Mouse (Mus musculus) hindbrain, embryonic 11.5 days (tissue): ENCODE measurements around the gene Mkks. TPM values are rescaled to one million over a fixed set of nuclear protein-coding genes. Genes with fewer than 3 reads are reported as not detected.
A peak's percentile ranks its signal among the peaks of the same experiment; 100 is the strongest.

Experiments used
- ATAC-seq: fragments of 200-750 bp; cut with Nextera tagmentation; 2 replicates; pipeline ENCODE4 v1.8.0; 2017; ENCODE audit warnings: mild to moderate bottlenecking, moderate TSS enrichment, moderate library complexity; ENCODE audit not compliant: low FRiP score
- DNase-seq: peaks from one replicate; pipeline ENCODE4 v3.0.0-alpha.2; 2015; ENCODE audit warnings: low spot score
- H3K27ac ChIP-seq: fragments of 300-500 bp; sonication (generic); 2 replicates; pipeline ENCODE4 v1.5.1; 2014; ENCODE audit warnings: mild to moderate bottlenecking, low read depth, low read length
- H3K27me3 ChIP-seq: fragments of 300-500 bp; sonication (generic); 2 replicates; pipeline ENCODE4 v1.6.1; 2014; ENCODE audit warnings: mild to moderate bottlenecking, low read length, moderate library complexity, mixed read lengths; ENCODE audit not compliant: control insufficient read depth, insufficient read depth
- H3K36me3 ChIP-seq: fragments of 300-500 bp; sonication (generic); 2 replicates; pipeline ENCODE4 v1.6.1; 2014; ENCODE audit warnings: mild to moderate bottlenecking, low read length, moderate library complexity, mixed read lengths; ENCODE audit not compliant: control insufficient read depth, insufficient read depth
- H3K4me1 ChIP-seq: fragments of 300-500 bp; sonication (generic); replicated peaks from 2 replicates; pipeline ENCODE4 v1.6.1; 2014; ENCODE audit warnings: low read length, mixed read lengths; ENCODE audit not compliant: control insufficient read depth, insufficient read depth
- H3K4me2 ChIP-seq: fragments of 300-500 bp; sonication (generic); replicated peaks from 2 replicates; pipeline ENCODE4 v1.6.1; 2014; ENCODE audit warnings: mild to moderate bottlenecking, low read depth, low read length
- H3K4me3 ChIP-seq: fragments of 300-500 bp; sonication (generic); 2 replicates; pipeline ENCODE4 v1.5.1; 2014; ENCODE audit warnings: low read depth, low read length
- H3K9ac ChIP-seq: fragments of 300-500 bp; sonication (generic); 2 replicates; pipeline ENCODE4 v1.6.1; 2014; ENCODE audit warnings: low read depth, low read length
- H3K9me3 ChIP-seq: fragments of 300-500 bp; sonication (generic); 2 replicates; pipeline ENCODE4 v1.6.1; 2016; ENCODE audit warnings: low read length; ENCODE audit not compliant: control insufficient read depth
- WGBS: fragments of 180-500 bp; shearing (Covaris S2); extraction: QIAGEN DNeasy Blood & Tissue Kit; methylation state at CpG from one replicate; pipeline ENCODE4 v1.1.7; 2014; 5-methylcytosine and 5-hydroxymethylcytosine counted together
- polyA plus RNA-seq: library from polyadenylated mRNA; unstranded; fragments of >200 nt; fragmentation: Nextera tagmentation; extraction: Ambion mirVana; gene quantifications from 2 replicates; pipeline ENCODE4 v1.2.1, GENCODE M21; 2014

Gene Mkks
- polyA plus RNA-seq, 1 experiment from 2014 or later = 18.3 TPM

DNA sequence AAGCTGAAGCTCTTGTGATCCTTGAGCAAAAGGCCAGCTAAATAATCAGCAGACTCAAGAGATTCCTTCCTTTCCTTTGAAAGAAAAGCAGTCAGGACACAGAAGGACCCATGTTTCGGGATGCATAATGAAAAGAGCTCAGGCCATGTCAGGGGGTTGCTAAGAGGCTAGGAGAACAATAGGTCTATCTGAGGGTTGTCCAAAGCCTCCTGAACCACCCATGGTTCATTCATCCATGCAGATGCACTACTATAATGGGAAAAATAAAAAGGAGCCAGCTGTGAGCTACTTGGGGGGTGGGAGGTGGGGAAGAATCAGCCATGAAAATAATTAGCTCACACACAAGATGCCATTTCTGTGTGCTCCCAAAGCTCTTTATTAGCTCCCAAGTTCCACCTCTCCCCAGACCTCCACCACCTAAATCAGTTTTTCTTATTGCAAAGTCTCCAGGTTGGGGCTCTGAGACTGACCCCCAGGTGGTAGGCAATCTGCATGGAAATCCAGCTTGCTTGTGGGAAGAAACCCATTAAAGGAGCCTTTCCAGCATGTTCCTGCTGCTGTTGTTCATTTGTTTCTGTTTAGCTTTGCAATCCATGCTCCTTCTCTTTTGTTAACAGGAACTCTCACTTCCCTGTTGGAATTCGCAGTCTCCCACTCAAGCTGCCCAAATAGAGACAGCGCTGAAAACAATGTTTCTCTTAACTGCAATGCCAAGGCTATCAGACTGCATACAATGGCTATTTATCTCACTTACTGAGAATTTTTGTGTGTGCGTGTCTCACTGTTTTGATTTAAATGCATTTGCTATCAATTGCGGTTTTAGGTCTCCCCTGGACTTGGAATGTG, 36.4 kb downstream of the Mkks start:
- peak; percentile 59 for ATAC-seq
- Histone ChIP-seq H3K4me3 (no peak overlapping the region), H3K36me3 (no peaks in the 10 kb centered on the region), H3K4me1 (0 out of 2 replicates have a peak, but pooled peaks cover 2% of the 10 kb centered on the region), H3K9me3 (no peaks in the 10 kb centered on the region), H3K27ac (peak overlapping the region; percentile 6; the same call in 1 of the 2 replicates), H3K9ac (no peak overlapping the region), H3K27me3 (no peaks in the 10 kb centered on the region), H3K4me2 (no peak overlapping the region)
- DNase-seq = peak; percentile 38
- 27% methylated on average over 5 of the region's 5 CpGs for WGBS

GRCm38 (mm10) chr2:136850366-136850765, 40.8 kb downstream of the Mkks start:
- Histone ChIP-seq H3K4me1 (0 out of 2 replicates have a peak, but pooled peaks cover 2% of the 10 kb centered on the region), H3K4me2 (no peak overlapping the region), H3K27me3 (no peaks in the 10 kb centered on the region), H3K9me3 (no peaks in the 10 kb centered on the region), H3K4me3 (no peak overlapping the region), H3K36me3 (no peaks in the 10 kb centered on the region), H3K9ac (no peak overlapping the region), H3K27ac (no peak overlapping the region)
- 73% methylated on average over 3 of the region's 3 CpGs for WGBS
- no peak for ATAC-seq
- DNase-seq = no peak

DNA sequence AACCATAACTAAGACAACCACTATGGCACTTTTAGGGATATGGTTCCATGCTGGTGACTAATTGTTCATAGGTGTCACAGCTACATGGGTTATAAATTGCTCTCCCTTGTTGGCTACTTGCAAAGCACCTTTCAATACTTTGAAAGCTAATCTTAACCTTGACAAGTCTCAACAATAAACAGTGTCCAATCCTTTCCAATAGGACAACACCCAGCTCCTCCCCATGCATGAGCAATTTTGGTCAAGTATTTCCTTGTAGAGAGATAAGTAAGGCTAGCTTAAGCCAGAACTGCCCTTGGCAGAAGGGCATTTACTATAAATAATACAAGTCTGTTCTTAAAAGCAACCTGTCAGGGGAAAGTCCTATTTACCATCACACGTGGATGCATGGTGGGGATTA, 53.2 kb downstream of the Mkks start:
- Histone ChIP-seq H3K27me3 (no peaks in the 10 kb centered on the region), H3K4me2 (no peak overlapping the region), H3K9me3 (no peaks in the 10 kb centered on the region), H3K4me3 (no peak overlapping the region), H3K36me3 (no peaks in the 10 kb centered on the region), H3K27ac (no peak overlapping the region), H3K9ac (no peak overlapping the region), H3K4me1 (no peaks in the 10 kb centered on the region)
- DNase-seq (no peak), ATAC-seq (no peak)
- 73% methylated on average over 1 of the region's 1 CpGs for WGBS

- DNase-seq = no peak
- Histone ChIP-seq H3K9ac (no peak overlapping the region), H3K9me3 (no peaks in the 10 kb centered on the region), H3K27ac (no peak overlapping the region), H3K4me1 (no peaks in the 10 kb centered on the region), H3K4me2 (no peak overlapping the region), H3K36me3 (no peaks in the 10 kb centered on the region), H3K27me3 (no peaks in the 10 kb centered on the region), H3K4me3 (no peak overlapping the region)
- WGBS = 63% methylated on average over 3 of the region's 3 CpGs
- ATAC-seq = no peak
Observed at GRCm38 (mm10) chr2:136835882-136836281, 55.3 kb downstream of the Mkks start.

DNA sequence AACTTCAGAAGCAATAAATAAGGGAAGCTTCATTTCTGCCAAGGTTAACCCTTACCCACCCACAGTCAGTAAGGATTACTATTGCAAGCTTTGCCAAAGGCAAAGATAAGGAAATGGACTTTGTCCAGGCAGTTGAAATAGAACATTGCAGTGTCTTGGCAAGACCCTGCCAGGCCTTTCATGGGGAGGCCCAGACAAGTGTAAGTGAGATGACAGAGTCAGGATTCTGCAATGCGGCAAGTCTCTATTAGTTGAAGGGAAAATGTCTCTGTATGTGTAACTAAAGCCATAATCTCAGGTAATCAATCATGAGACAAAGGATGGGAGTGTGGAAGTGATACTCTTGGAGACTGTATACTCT, 56.5 kb downstream of the Mkks start:
- Histone ChIP-seq H3K27me3 (no peaks in the 10 kb centered on the region), H3K36me3 (no peaks in the 10 kb centered on the region), H3K4me2 (no peak overlapping the region), H3K9ac (no peak overlapping the region), H3K4me1 (no peaks in the 10 kb centered on the region), H3K27ac (no peak overlapping the region), H3K4me3 (no peak overlapping the region), H3K9me3 (no peaks in the 10 kb centered on the region)
- ATAC-seq (no peak), DNase-seq (no peak)
- WGBS = 96% methylated on average over 1 of the region's 1 CpGs

DNA sequence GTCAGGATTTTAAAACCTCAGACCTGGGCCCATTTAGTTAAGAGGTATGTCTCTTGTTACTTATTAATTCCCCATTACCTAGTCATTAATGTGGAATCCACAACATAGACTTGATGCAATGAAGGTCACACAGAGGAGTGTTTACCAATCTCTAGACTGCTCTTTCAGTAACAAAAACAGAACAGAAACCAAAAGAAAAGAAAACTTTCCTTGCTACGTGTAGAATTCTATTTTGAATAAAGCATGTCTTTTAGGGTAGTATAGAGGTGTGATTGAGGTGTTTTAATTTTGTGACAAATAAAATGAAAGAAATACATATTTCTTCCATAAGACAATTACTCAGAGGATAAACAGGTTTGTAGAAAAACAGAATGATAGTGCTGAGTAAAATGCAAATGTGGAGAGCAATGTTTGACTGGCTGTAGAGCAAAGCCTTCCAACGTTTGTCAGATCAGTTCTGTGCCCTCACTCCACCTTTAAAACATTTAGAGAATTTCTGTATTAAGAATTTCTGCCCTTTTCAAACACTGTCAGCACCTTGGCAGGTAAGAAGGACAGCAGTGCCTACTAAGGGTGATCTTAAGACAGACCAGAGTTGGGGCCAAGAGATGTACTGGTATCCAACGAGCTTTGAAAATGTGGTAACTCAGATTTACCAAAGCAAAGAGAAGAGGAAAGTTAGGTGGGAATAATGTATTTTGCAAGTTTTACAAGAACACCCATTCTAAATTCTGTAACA, 57.0 kb downstream of the Mkks start:
- H3K9ac ChIP-seq = no peak overlapping the region
- no peaks in the 10 kb centered on the region for H3K27me3 ChIP-seq
- H3K4me1 ChIP-seq = no peaks in the 10 kb centered on the region
- whole genome bisulfite sequencing = 89% methylated on average over 3 of the region's 3 CpGs
- no peak overlapping the region for H3K27ac ChIP-seq
- ATAC-seq (no peak), DNase-seq (no peak)
- H3K9me3 ChIP-seq = no peaks in the 10 kb centered on the region
- no peak overlapping the region for H3K4me2 ChIP-seq
- no peaks in the 10 kb centered on the region for H3K36me3 ChIP-seq
- no peak overlapping the region for H3K4me3 ChIP-seq

DNA sequence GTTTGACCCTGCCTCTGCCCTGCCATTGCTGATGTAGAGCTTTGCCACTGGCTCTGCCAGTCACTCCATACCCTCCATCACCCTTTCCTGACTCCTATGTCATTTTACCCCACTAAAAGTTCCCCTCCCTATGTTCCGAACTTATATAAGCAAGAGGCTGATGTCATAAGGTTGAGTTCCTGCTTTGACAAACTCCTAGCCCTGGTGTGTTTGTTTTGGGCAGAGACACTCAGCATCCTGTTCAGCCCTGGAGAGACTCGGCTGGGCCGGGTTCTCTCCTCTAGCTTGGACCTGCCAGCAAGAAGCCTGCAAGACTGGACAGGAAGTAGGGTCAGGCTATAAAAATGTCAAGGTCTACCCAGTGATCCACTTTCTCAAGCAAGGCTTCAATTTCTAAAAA, 58.3 kb downstream of the Mkks start:
- Histone ChIP-seq H3K4me1 (no peaks in the 10 kb centered on the region), H3K9me3 (no peaks in the 10 kb centered on the region), H3K9ac (no peak overlapping the region), H3K27ac (no peak overlapping the region), H3K4me3 (no peak overlapping the region), H3K36me3 (no peaks in the 10 kb centered on the region), H3K27me3 (no peaks in the 10 kb centered on the region), H3K4me2 (no peak overlapping the region)
- 69% methylated on average over 3 of the region's 3 CpGs for WGBS
- ATAC-seq (no peak), DNase-seq (no peak)

- Histone ChIP-seq H3K4me1 (no peaks in the 10 kb centered on the region), H3K27ac (no peak overlapping the region), H3K4me2 (no peak overlapping the region), H3K9ac (no peak overlapping the region), H3K9me3 (no peaks in the 10 kb centered on the region), H3K36me3 (no peaks in the 10 kb centered on the region), H3K4me3 (no peak overlapping the region), H3K27me3 (no peaks in the 10 kb centered on the region)
- ATAC-seq = no peak
- DNase-seq = no peak
- 84% methylated on average over 4 of the region's 4 CpGs for WGBS
Observed at GRCm38 (mm10) chr2:136827612-136828011, 63.6 kb downstream of the Mkks start.
